Mouse (Mus musculus) spleen, adult 2 months (tissue): ENCODE measurements at regions not wholly inside any gene's neighbourhood (a gene's known extent, or its start where the extent isn't known, plus 50 kb on each side); places are given as distances from the start of the nearest gene placed in this dataset.

Experiments used
- DNase-seq, 2 experiments: peaks; one replicate each; pipeline versions ENCODE4 v3.0.0 to v3.0.0-alpha.2; 2012 to 2021; ENCODE audit warnings: low spot score in 2 of 2, low read depth in 1 of 2
- H3K27ac ChIP-seq: fragments of 200-500 bp; 2 replicates; pipeline ENCODE4 v1.5.1; 2012; ENCODE audit warnings: low read length, inconsistent platforms; ENCODE audit not compliant: insufficient read depth
- H3K27me3 ChIP-seq: fragments of 200-500 bp; 2 replicates; pipeline ENCODE4 v1.6.1; 2012; ENCODE audit warnings: mild to moderate bottlenecking, moderate library complexity, low read length, inconsistent platforms; ENCODE audit not compliant: control insufficient read depth, insufficient read depth
- H3K36me3 ChIP-seq: fragments of 200-500 bp; 2 replicates; pipeline ENCODE4 v1.6.1; 2012; ENCODE audit warnings: mild to moderate bottlenecking, low read length, inconsistent platforms; ENCODE audit not compliant: control insufficient read depth, insufficient read depth
- H3K4me1 ChIP-seq: fragments of 200-500 bp; 2 replicates; pipeline ENCODE4 v1.6.1; 2011; ENCODE audit warnings: inconsistent platforms; ENCODE audit not compliant: control insufficient read depth, insufficient read depth, insufficient read length
- H3K4me3 ChIP-seq: fragments of 200-500 bp; 2 replicates; pipeline ENCODE4 v1.5.1; 2011; ENCODE audit warnings: mild to moderate bottlenecking, inconsistent platforms; ENCODE audit not compliant: insufficient read depth, insufficient read length; ENCODE audit errors: extremely low read depth
- CTCF ChIP-seq: fragments of 200-500 bp; IDR thresholded peaks from 2 replicates; pipeline ENCODE4 v1.5.1; 2011; ENCODE audit warnings: mild to moderate bottlenecking, inconsistent platforms; ENCODE audit not compliant: insufficient read depth, insufficient read length, insufficient replicate concordance; ENCODE audit errors: extremely low read depth
- POLR2A ChIP-seq: fragments of 200-500 bp; IDR thresholded peaks from 2 replicates; pipeline ENCODE4 v1.6.1; 2011; ENCODE audit warnings: low read depth, low read length, inconsistent platforms
- WGBS: fragments of 180-500 bp; shearing (Covaris S2); methylation state at CpG from one replicate; pipeline ENCODE4 v1.1.7; 2018; 5-methylcytosine and 5-hydroxymethylcytosine counted together

DNA sequence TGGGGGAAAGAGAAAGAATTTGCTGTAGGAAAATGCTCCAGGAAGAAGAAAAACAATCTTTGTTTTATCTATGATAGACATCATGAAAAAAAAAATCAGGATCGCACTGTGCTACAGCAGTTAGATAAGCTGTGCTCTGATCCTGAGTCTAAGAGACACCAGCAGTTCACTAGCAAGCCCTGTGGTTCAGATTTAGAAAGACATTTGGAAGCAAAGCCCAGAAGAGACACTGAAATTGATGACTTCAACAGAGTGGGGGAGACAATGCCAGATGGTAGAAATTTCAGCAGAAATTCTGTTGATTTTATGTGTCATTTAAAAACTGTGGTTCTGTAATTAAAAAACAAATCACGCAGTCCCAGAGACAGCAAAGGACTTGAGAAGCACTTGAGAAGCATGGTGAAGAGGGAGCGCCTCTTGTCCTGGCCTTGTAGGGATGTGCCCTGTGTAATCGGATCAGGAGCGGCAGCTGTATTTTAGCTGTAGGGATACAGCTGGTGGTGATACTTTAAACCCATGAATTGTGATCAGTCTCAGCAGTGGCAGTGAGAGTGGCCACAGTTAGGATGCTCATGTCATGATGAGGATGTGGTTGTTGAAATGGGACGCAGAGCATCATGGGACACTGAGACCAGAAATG, 296.4 kb upstream of the Nt5e start:
- DNase-seq = no peak
- TF ChIP-seq CTCF = no peak
- no peak for TF ChIP-seq POLR2A
- Histone ChIP-seq H3K4me3 (no peak overlapping the region), H3K27ac (no peak overlapping the region), H3K36me3 (no peaks in the 10 kb centered on the region), H3K4me1 (no peaks in the 10 kb centered on the region), H3K27me3 (no peaks in the 10 kb centered on the region)
- 89% methylated on average over 6 of the region's 6 CpGs for WGBS

- DNase-seq = no peak
- WGBS = 89% methylated on average over 7 of the region's 7 CpGs
- Histone ChIP-seq H3K4me1 (no peaks in the 10 kb centered on the region), H3K4me3 (no peak overlapping the region), H3K27me3 (no peaks in the 10 kb centered on the region), H3K36me3 (no peaks in the 10 kb centered on the region), H3K27ac (no peak overlapping the region)
- TF ChIP-seq POLR2A (no peak), CTCF (no peak)
These were observed 289.4 kb upstream of the Nt5e start for GRCm38 (mm10) chr9:88037560-88037959.

GRCm38 (mm10) chr9:88049270-88049669, 277.7 kb upstream of the Nt5e start:
- DNase-seq = no peak
- H3K27me3 ChIP-seq = no peaks in the 10 kb centered on the region
- no peak overlapping the region for H3K27ac ChIP-seq
- H3K4me3 ChIP-seq = no peak overlapping the region
- no peak for TF ChIP-seq CTCF
- TF ChIP-seq POLR2A = no peak
- H3K36me3 ChIP-seq = no peaks in the 10 kb centered on the region
- no peaks in the 10 kb centered on the region for H3K4me1 ChIP-seq
- 81% methylated on average over 13 of the region's 13 CpGs for WGBS

GRCm38 (mm10) chr9:88049792-88050191, 277.2 kb upstream of the Nt5e start:
- Histone ChIP-seq H3K4me1 (no peaks in the 10 kb centered on the region), H3K4me3 (no peak overlapping the region), H3K27me3 (no peaks in the 10 kb centered on the region), H3K36me3 (no peaks in the 10 kb centered on the region), H3K27ac (no peak overlapping the region)
- DNase-seq = no peak
- TF ChIP-seq POLR2A = no peak
- no peak for TF ChIP-seq CTCF
- WGBS = 79% methylated on average over 4 of the region's 4 CpGs

DNA sequence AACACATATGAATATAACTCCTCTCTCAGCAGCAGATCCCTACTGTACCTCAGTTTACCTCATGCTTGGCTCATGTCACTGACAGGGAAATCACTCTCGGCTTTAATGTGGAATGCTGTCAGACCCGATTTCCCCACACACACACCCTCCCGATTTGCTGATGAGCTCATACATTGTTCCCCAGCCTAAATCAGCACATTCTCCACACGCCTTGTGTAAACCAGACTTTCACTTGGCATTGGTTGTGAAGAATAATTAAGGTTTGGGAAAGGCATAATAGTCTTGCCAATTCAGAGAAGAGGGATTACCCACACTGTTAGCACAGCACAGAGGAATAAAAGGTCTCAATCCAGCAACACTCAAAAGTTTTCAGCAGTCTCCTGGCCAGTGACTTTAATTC, 268.4 kb upstream of the Nt5e start:
- H3K36me3 ChIP-seq = no peaks in the 10 kb centered on the region
- no peaks in the 10 kb centered on the region for H3K4me1 ChIP-seq
- H3K4me3 ChIP-seq = no peak overlapping the region
- 87% methylated on average over 4 of the region's 4 CpGs for WGBS
- no peak for DNase-seq
- no peak overlapping the region for H3K27ac ChIP-seq
- no peaks in the 10 kb centered on the region for H3K27me3 ChIP-seq
- TF ChIP-seq POLR2A (no peak), CTCF (no peak)

DNA sequence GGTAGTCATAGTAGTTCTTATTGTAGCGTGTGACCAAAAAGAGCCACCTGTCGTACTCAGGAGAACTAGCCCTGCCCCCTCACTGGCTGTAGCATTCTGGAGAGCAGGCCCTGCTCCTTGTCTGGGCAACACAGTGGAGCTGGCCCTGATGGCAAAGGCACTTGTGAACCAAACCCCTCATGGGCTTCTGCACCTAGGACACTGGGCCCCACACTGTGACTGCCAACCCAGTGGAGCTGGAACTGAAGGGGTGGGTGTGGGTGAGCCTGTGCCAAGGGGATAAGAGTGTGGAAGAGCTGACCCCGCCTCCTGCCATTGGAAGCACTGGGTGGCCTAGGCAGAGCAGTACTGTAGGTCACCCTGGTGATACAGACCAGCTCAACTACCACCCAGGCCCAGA, 268.0 kb upstream of the Nt5e start:
- 80% methylated on average over 3 of the region's 3 CpGs for WGBS
- Histone ChIP-seq H3K27me3 (no peaks in the 10 kb centered on the region), H3K4me3 (no peak overlapping the region), H3K36me3 (no peaks in the 10 kb centered on the region), H3K27ac (no peak overlapping the region), H3K4me1 (no peaks in the 10 kb centered on the region)
- DNase-seq = no peak
- TF ChIP-seq POLR2A (no peak), CTCF (no peak)

DNA sequence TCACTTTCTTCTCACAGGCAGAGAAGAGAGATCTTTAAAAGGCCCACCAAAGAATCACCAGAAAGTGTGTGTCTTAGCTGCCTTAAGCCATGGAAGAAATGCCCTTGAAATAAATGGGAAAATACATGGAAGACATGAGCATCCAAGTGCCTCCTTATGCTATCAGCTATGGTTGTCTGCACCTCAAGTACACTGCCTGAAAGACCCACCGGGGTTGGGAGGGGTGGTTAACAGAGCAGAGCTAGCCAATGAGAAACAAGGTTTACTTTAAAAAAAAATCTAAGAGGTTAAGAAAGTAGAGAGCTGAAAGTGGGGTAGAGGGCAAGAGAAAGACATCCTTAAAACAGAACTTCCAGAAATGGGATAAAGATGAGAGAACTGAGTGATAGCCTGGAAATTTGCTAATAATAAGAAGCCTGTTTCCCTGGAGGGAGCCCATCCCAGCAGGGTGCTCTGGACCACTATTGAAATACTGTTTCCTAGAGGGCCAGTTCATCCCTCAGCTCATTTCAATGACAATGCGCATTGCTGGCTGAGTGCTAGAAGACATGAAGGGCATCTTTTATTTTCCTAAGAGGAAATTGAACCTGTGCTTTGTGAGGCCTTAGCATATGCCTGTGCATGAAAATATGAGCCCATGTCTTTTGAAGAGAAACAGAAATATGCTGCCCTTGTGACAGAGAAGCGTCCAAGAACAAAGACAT, 262.9 kb upstream of the Nt5e start:
- no peak for DNase-seq
- no peak for TF ChIP-seq POLR2A
- no peak for TF ChIP-seq CTCF
- 70% methylated on average over 3 of the region's 3 CpGs for WGBS
- Histone ChIP-seq H3K27me3 (no peaks in the 10 kb centered on the region), H3K4me1 (no peaks in the 10 kb centered on the region), H3K36me3 (no peaks in the 10 kb centered on the region), H3K27ac (no peak overlapping the region), H3K4me3 (no peak overlapping the region)
